Mouse (Mus musculus) small intestine, adult 10 weeks (tissue): ENCODE data around the gene Vmn1r189. TPM values are rescaled to one million over a fixed set of nuclear protein-coding genes. Genes with fewer than 3 reads are reported as not detected.

Experiments
- polyA plus RNA-seq: library from polyadenylated mRNA; stranded (reverse); fragments of 350-450 nt; fragmentation: Illumina TruSeq; extraction: RNeasy Lipid Tissue Mini Kit (QIAGEN cat#74804); gene quantifications from one replicate; pipeline ENCODE4 v1.2.3, GENCODE M21; 2014; ENCODE audit warnings: low replicate concordance

Vmn1r189 gene
- polyA plus RNA-seq = not detected

GRCm38 (mm10) chr13:22105724-22106123 is at the start of gene Vmn1r189:
Gene Vmn1r189 (minus strand): TSS chr13:22105824.

GRCm38 (mm10) chr13:22084140-22084539 is 21.5 kb downstream of the Vmn1r189 start, which contains the start of gene Vmn1r188:
Gene Vmn1r188 (plus strand): TSS chr13:22084440.

Other genes with a start within 250 kb of the Vmn1r189 start
- 0.93 TPM for gene Zfp184, start 160.7 kb downstream of the Vmn1r189 start, polyA plus RNA-seq
- not detected for gene Pom121l2, start 124.6 kb downstream of the Vmn1r189 start, polyA plus RNA-seq
- 0.74 TPM for gene Prss16, start 96.1 kb downstream of the Vmn1r189 start, polyA plus RNA-seq
- not detected for gene Hist1h2ah, start 70.3 kb downstream of the Vmn1r189 start, polyA plus RNA-seq
- gene Hist1h2bk, start 70.0 kb downstream of the Vmn1r189 start, polyA plus RNA-seq = not detected
- 2.1 TPM for gene Hist1h4i, start 64.5 kb downstream of the Vmn1r189 start, polyA plus RNA-seq
- gene Hist1h2ag, start 62.9 kb downstream of the Vmn1r189 start, polyA plus RNA-seq = not detected
- not detected for gene Hist1h2bj, start 62.6 kb downstream of the Vmn1r189 start, polyA plus RNA-seq
- not detected for gene Vmn1r188, start 21.4 kb downstream of the Vmn1r189 start, polyA plus RNA-seq
- not detected for gene Vmn1r191, start 78.1 kb upstream of the Vmn1r189 start, polyA plus RNA-seq
- gene Vmn1r192, start 85.3 kb upstream of the Vmn1r189 start, polyA plus RNA-seq = not detected
- not detected for gene Vmn1r193, start 117.3 kb upstream of the Vmn1r189 start, polyA plus RNA-seq
- gene Vmn1r194, start 138.4 kb upstream of the Vmn1r189 start, polyA plus RNA-seq = not detected
- not detected for gene Vmn1r195, start 164.7 kb upstream of the Vmn1r189 start, polyA plus RNA-seq
- not detected for gene Vmn1r196, start 184.1 kb upstream of the Vmn1r189 start, polyA plus RNA-seq
- not detected for gene Vmn1r197, start 218.8 kb upstream of the Vmn1r189 start, polyA plus RNA-seq
- not detected for gene Vmn1r198, start 244.5 kb upstream of the Vmn1r189 start, polyA plus RNA-seq